27 mouse cellular contexts compared by ENCODE assay signal in the genomic region with DNA sequence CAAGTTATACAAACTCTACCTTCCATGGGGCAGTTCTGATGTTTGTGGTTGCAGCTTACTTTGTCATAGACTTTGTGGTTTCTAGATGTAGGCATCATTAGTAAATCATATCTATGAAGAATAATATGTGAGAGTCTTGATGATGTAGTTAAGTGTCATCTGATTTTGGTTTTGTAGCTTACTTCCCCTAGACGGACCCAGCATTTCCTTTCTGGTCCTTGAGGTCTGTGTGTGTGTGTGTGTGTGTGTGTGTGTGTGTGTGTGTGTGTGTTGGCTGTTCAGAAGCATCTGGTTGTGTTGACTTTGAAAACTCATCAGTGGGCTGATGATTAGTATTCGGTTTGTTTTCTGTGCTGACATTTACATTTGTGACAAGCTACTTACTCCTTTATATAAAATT.
"Had no signal": no experiment of that assay in that cellular context is flagged by ENCODE, and none has a peak within 500 bp of the region (broad histone marks: within the 10 kb centered on the region; RNA-seq: fewer than 3 reads in every experiment).

No protein-coding gene starts in this region.

- DNase-seq: gastrocnemius, adult 2 months; gastrocnemius, postnatal 10 days; gastrocnemius, postnatal 25 days; heart, adult 18-20 months; heart, postnatal 10 days; heart, postnatal 4 days; kidney, adult 11 months; kidney, adult 2 months; kidney, adult 9 months; kidney, postnatal 14 days; kidney, postnatal 36 days; layer of hippocampus, adult 9-11 months; layer of hippocampus, postnatal 36 days; left cerebral cortex, postnatal 4 days had no signal

- ATAC-seq: hindbrain, embryonic 16.5 days; intestine, embryonic 16.5 days; liver, embryonic 12.5 days had no signal

- H3K4me2 ChIP-seq: hindbrain, embryonic 12.5 days; hindbrain, embryonic 14.5 days; kidney, embryonic 15.5 days; limb, embryonic 13.5 days; limb, embryonic 15.5 days; liver, embryonic 12.5 days had no signal

- H3K4me3 ChIP-seq: gastrocnemius, adult 2 months; heart, embryonic 10.5 days; heart, embryonic 12.5 days; hindbrain, embryonic 10.5 days; hindbrain, embryonic 12.5 days; kidney, embryonic 15.5 days; layer of hippocampus, adult 2 months; limb, embryonic 13.5 days; limb, embryonic 15.5 days; liver, embryonic 12.5 days had no signal

- H3K36me3 ChIP-seq: heart, embryonic 12.5 days had no signal

- H3K27me3 ChIP-seq: heart, embryonic 12.5 days; limb, embryonic 15.5 days had no signal

- H3K27ac ChIP-seq: heart, embryonic 10.5 days; hindbrain, embryonic 10.5 days; hindbrain, embryonic 12.5 days; hindbrain, embryonic 14.5 days; kidney, embryonic 15.5 days; kidney, postnatal 0 days; limb, embryonic 13.5 days; limb, embryonic 15.5 days; liver, embryonic 12.5 days had no signal
